Mouse (Mus musculus): ENCODE measurements at regions not wholly inside any gene's neighbourhood (a gene's known extent, or its start where the extent isn't known, plus 50 kb on each side); places are given as distances from the start of the nearest gene placed in this dataset.

- no peak for ATAC-seq (replicated peaks)
- Histone ChIP-seq H3K9me3 (no peaks in the 10 kb centered on the region), H3K4me1 (no peaks in the 10 kb centered on the region), H3K4me3 (no peak overlapping the region), H3K27me3 (replicated peaks) (no peaks in the 10 kb centered on the region), H3K4me2 (no peak overlapping the region), H3K27ac (no peak overlapping the region), H3K9ac (no peak overlapping the region), H3K36me3 (replicated peaks) (no peaks in the 10 kb centered on the region)
- WGBS = 76% methylated on average over 14 of the region's 14 CpGs
These were observed 58.5 kb upstream of the Klf6 start for GRCm38 (mm10) chr13:5802826-5803225.

- no peak for ATAC-seq (replicated peaks)
These were observed 57.5 kb upstream of the Klf6 start for GRCm38 (mm10) chr13:5803540-5804380.

GRCm38 (mm10) chr13:5804381-5804941 lies 56.8 kb upstream of the Klf6 start:
- no peak for ATAC-seq (replicated peaks)
- H3K4me3 ChIP-seq = no peak overlapping the region
- H3K9me3 ChIP-seq = no peaks in the 10 kb centered on the region
- H3K36me3 ChIP-seq (replicated peaks) = no peaks in the 10 kb centered on the region
- H3K27me3 ChIP-seq (replicated peaks) = no peaks in the 10 kb centered on the region
- H3K9ac ChIP-seq = no peak overlapping the region
- no peak overlapping the region for H3K4me2 ChIP-seq
- no peaks in the 10 kb centered on the region for H3K4me1 ChIP-seq
- H3K27ac ChIP-seq = no peak overlapping the region
- 22% methylated on average over 7 of the region's 7 CpGs for WGBS

More at GRCm38 (mm10) chr13:5803540-5804380, 57.5 kb upstream of the Klf6 start:
- H3K36me3 ChIP-seq (replicated peaks) = no peaks in the 10 kb centered on the region
- no peak overlapping the region for H3K4me3 ChIP-seq
- 10% methylated on average over 6 of the region's 6 CpGs for WGBS
- H3K27ac ChIP-seq = no peak overlapping the region
- no peak overlapping the region for H3K9ac ChIP-seq
- no peaks in the 10 kb centered on the region for H3K9me3 ChIP-seq
- no peak overlapping the region for H3K4me2 ChIP-seq
- no peaks in the 10 kb centered on the region for H3K27me3 ChIP-seq (replicated peaks)
- no peaks in the 10 kb centered on the region for H3K4me1 ChIP-seq

GRCm38 (mm10) chr13:5808380-5808779 lies 52.9 kb upstream of the Klf6 start:
- no peak for ATAC-seq (replicated peaks)
- Histone ChIP-seq H3K4me2 (no peak overlapping the region), H3K27me3 (replicated peaks) (no peaks in the 10 kb centered on the region), H3K36me3 (replicated peaks) (no peaks in the 10 kb centered on the region), H3K9me3 (no peaks in the 10 kb centered on the region), H3K9ac (no peak overlapping the region), H3K27ac (no peak overlapping the region), H3K4me1 (no peaks in the 10 kb centered on the region), H3K4me3 (no peak overlapping the region)
- WGBS = 94% methylated on average over 2 of the region's 2 CpGs

All from midbrain, embryonic 15.5 days (tissue).